Mouse (Mus musculus): ENCODE measurements around the gene Tpd52l1. TPM values are rescaled to one million over a fixed set of nuclear protein-coding genes. Genes with fewer than 3 reads are reported as not detected.

The Tpd52l1 gene
- polyA plus RNA-seq, 1 experiment from 2014 or later = 14.8 TPM

DNA sequence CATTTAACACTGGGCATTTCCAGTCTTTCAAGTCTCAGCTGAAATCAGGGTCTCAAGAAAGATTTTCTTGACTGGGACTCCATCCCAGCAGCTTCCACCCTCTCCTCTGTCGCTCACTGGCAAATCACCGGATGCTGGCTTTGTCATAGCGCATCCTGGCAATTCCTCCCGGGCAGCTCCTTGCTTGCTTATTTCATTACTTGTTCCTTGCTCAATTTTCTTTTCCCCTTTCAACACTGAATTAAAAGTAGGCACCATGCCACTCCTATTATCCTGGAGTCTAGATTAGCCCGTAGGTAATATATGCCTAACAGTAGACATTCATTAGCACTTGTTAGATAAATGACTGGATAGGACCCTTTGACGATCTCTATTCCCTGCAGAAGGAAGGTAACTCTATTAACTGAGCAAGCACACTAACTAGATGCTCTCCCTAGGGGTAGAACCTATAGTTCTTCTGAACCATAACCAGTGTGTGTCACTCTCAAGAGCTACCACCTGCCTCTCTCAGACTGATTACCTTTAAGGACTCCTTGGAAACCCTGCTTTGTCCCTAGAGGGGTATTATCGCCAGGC lies 90.8 kb downstream of the Tpd52l1 start:
- ATAC-seq (replicated peaks; ENCODE audit: extremely low read depth, insufficient read depth, low FRiP score) = no peak
- H3K27me3 ChIP-seq (ENCODE audit: control insufficient read depth, insufficient read depth, low read length) = no peaks in the 10 kb centered on the region
- no peak overlapping the region for H3K4me3 ChIP-seq (ENCODE audit: low read length)
- no peaks in the 10 kb centered on the region for H3K9me3 ChIP-seq (replicated peaks; ENCODE audit: control insufficient read depth, low read length)
- no peaks in the 10 kb centered on the region for H3K4me1 ChIP-seq (ENCODE audit: control insufficient read depth, insufficient read depth, low read length)
- H3K9ac ChIP-seq (ENCODE audit: low read length) = no peak overlapping the region
- 83% methylated on average over 7 of the region's 7 CpGs for WGBS
- no peak overlapping the region for H3K27ac ChIP-seq (ENCODE audit: low read length)
- H3K4me2 ChIP-seq (ENCODE audit: low read depth, low read length) = no peak overlapping the region
- no peaks in the 10 kb centered on the region for H3K36me3 ChIP-seq (ENCODE audit: control insufficient read depth, insufficient read depth)

DNA sequence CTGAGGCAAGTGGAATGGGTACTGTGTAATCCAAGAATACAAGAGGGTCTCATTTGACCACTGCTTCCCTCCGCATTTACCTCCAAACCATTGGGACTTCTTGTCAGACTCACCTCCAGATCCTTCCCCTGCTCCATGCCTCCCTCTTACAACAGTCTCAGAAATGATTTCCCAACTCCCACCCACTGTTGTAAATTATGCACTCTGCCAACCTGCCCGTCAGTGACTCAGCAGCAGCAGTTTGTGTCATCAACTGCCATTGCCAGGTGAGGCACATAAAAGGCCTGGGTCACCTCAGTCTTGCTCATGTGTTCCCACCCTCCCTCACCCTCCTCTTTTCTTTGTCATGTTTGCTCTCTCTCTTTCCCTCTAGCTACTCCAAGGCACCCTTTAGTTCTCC lies 91.6 kb downstream of the Tpd52l1 start:
- no peaks in the 10 kb centered on the region for H3K36me3 ChIP-seq (ENCODE audit: control insufficient read depth, insufficient read depth)
- no peak overlapping the region for H3K4me3 ChIP-seq (ENCODE audit: low read length)
- H3K27me3 ChIP-seq (ENCODE audit: control insufficient read depth, insufficient read depth, low read length) = no peaks in the 10 kb centered on the region
- 67% methylated on average over 2 of the region's 2 CpGs for WGBS
- H3K4me2 ChIP-seq (ENCODE audit: low read depth, low read length) = no peak overlapping the region
- no peaks in the 10 kb centered on the region for H3K4me1 ChIP-seq (ENCODE audit: control insufficient read depth, insufficient read depth, low read length)
- no peak for ATAC-seq (replicated peaks; ENCODE audit: extremely low read depth, insufficient read depth, low FRiP score)
- no peaks in the 10 kb centered on the region for H3K9me3 ChIP-seq (replicated peaks; ENCODE audit: control insufficient read depth, low read length)
- H3K27ac ChIP-seq (ENCODE audit: low read length) = no peak overlapping the region
- no peak overlapping the region for H3K9ac ChIP-seq (ENCODE audit: low read length)

DNA sequence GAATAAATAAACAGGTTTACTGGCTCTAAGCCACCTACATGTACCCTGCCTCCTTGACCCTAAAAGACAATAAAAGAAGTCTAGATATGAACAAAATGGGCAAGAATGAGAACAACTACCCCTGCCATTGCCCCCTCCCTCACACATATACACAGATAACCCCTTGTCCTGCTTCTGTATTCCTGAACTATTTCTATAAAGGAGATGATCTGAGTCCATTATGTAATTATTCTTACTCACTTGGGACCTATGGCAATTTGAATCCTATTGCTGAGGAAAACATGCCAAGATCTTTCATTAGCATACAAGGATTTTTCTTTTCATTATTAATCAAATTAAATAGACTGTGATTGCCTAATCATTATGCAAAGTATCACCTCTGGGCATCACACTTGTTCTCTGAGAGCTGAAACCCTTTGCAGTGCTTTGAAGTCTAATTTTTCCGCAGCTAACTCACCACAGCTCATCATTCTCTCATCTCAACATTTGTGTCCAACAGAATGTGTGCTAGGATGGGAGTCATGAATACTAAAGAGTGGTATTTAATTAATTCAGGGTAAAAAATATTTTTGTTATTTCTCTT lies 92.8 kb downstream of the Tpd52l1 start:
- H3K4me3 ChIP-seq (ENCODE audit: low read length) = no peak overlapping the region
- no peaks in the 10 kb centered on the region for H3K36me3 ChIP-seq (ENCODE audit: control insufficient read depth, insufficient read depth)
- no peak overlapping the region for H3K9ac ChIP-seq (ENCODE audit: low read length)
- ATAC-seq (replicated peaks; ENCODE audit: extremely low read depth, insufficient read depth, low FRiP score) = no peak
- WGBS = 81% methylated on average over 1 of the region's 1 CpGs
- no peaks in the 10 kb centered on the region for H3K4me1 ChIP-seq (ENCODE audit: control insufficient read depth, insufficient read depth, low read length)
- H3K27ac ChIP-seq (ENCODE audit: low read length) = no peak overlapping the region
- no peaks in the 10 kb centered on the region for H3K9me3 ChIP-seq (replicated peaks; ENCODE audit: control insufficient read depth, low read length)
- H3K4me2 ChIP-seq (ENCODE audit: low read depth, low read length) = no peak overlapping the region
- H3K27me3 ChIP-seq (ENCODE audit: control insufficient read depth, insufficient read depth, low read length) = no peaks in the 10 kb centered on the region

DNA sequence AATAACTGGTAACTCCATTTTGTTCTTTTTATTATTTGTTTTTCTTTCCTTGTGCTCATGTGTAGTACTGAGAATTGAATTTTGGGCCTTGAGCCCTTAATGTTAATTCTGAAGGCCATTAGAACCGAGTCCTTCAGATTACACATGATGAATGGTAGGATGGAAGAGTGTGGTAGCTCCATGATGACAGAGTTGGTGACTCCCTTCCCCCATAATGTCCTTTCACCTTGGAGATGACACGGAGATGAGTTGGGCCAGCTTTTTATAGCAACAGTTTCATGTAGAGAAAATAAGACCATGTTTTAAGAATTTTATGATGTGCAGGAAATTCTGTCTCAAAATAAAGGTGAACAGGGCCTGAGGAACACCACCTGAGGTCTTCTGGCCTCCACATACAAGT lies 94.7 kb downstream of the Tpd52l1 start:
- 81% methylated on average over 2 of the region's 2 CpGs for WGBS
- Histone ChIP-seq H3K4me3 (ENCODE audit: low read length) (no peak overlapping the region), H3K36me3 (ENCODE audit: control insufficient read depth, insufficient read depth) (no peaks in the 10 kb centered on the region), H3K27ac (ENCODE audit: low read length) (no peak overlapping the region), H3K27me3 (ENCODE audit: control insufficient read depth, insufficient read depth, low read length) (no peaks in the 10 kb centered on the region), H3K4me2 (ENCODE audit: low read depth, low read length) (no peak overlapping the region), H3K4me1 (ENCODE audit: control insufficient read depth, insufficient read depth, low read length) (no peaks in the 10 kb centered on the region), H3K9ac (ENCODE audit: low read length) (no peak overlapping the region), H3K9me3 (replicated peaks; ENCODE audit: control insufficient read depth, low read length) (no peaks in the 10 kb centered on the region)
- no peak for ATAC-seq (replicated peaks; ENCODE audit: extremely low read depth, insufficient read depth, low FRiP score)

DNA sequence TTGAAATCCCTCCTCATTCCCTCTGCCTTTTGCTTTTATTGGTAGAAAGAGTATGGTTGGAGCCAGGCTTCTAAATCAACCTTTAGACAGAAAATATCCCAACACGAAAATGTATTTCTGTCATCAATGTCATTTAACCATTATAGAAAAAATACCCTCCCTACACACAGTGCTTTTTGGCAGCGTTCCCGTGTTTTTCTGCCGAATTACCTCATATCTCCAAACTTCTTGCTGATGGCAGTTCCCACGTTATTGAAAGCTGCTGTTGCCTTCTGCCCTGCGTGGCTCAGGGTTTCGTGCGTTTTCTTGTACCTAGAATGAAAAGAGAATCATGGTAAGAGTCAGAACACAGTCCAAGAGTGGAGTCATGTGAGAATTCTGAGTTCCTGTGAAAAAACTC lies 99.4 kb downstream of the Tpd52l1 start:
- Histone ChIP-seq H3K4me2 (ENCODE audit: low read depth, low read length) (no peak overlapping the region), H3K27ac (ENCODE audit: low read length) (no peak overlapping the region), H3K4me1 (ENCODE audit: control insufficient read depth, insufficient read depth, low read length) (no peaks in the 10 kb centered on the region), H3K4me3 (ENCODE audit: low read length) (no peak overlapping the region), H3K27me3 (ENCODE audit: control insufficient read depth, insufficient read depth, low read length) (no peaks in the 10 kb centered on the region), H3K36me3 (ENCODE audit: control insufficient read depth, insufficient read depth) (no peaks in the 10 kb centered on the region), H3K9me3 (replicated peaks; ENCODE audit: control insufficient read depth, low read length) (no peaks in the 10 kb centered on the region), H3K9ac (ENCODE audit: low read length) (no peak overlapping the region)
- 63% methylated on average over 8 of the region's 8 CpGs for WGBS
- ATAC-seq (replicated peaks; ENCODE audit: extremely low read depth, insufficient read depth, low FRiP score) = no peak

DNA sequence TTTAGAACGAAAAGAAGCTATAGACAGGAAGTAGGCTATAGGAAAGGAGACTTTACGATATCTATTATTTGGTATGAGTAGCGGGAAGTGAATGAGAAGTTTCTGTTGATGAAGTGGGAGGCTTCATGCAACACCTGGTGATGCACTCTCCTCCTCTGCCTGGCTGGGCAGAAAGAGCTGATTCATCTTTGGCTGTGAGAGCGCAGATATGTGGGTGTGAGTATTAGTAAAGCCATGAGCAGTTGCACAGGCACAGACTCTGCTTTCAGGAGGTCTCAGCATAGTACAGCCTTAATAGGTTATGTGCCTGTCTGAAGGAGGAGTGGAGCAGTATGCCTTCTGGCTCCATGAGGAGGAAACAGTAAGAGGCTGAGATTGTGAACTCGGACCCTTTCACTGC lies 109.3 kb downstream of the Tpd52l1 start:
- no peaks in the 10 kb centered on the region for H3K9me3 ChIP-seq (replicated peaks; ENCODE audit: control insufficient read depth, low read length)
- H3K27ac ChIP-seq (ENCODE audit: low read length) = no peak overlapping the region
- no peak overlapping the region for H3K4me2 ChIP-seq (ENCODE audit: low read depth, low read length)
- WGBS = 74% methylated on average over 5 of the region's 5 CpGs
- H3K4me1 ChIP-seq (ENCODE audit: control insufficient read depth, insufficient read depth, low read length) = no peaks in the 10 kb centered on the region
- H3K36me3 ChIP-seq (ENCODE audit: control insufficient read depth, insufficient read depth) = no peaks in the 10 kb centered on the region
- ATAC-seq (replicated peaks; ENCODE audit: extremely low read depth, insufficient read depth, low FRiP score) = no peak
- H3K4me3 ChIP-seq (ENCODE audit: low read length) = no peak overlapping the region
- no peaks in the 10 kb centered on the region for H3K27me3 ChIP-seq (ENCODE audit: control insufficient read depth, insufficient read depth, low read length)
- H3K9ac ChIP-seq (ENCODE audit: low read length) = no peak overlapping the region

DNA sequence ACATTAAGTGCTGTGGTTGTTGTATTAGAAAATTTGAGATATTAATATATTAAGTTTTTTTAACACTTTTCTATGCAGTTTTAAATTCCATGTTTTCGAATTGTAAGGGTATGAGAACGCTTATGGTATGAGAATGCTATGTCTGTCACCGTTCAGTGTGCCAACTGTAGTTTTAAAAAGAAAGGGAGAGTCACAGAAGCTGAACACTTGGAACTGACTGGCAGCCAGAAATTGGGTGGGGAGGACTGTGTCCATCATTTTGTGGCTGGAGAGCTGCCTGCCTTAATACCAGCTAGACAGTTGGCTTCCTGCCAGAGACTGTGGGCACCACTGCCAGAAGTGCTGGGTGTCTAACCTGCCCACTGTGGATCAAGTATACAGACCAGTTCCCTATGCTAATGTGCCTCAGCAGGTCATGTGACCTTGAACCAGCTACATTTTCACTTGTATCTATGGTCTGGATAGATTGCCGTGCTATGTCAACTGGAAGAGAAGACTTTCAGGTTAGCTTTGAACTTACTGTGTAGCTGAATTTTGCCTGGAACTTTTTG lies 114.5 kb downstream of the Tpd52l1 start:
- Histone ChIP-seq H3K36me3 (ENCODE audit: control insufficient read depth, insufficient read depth) (peaks cover 12% of the 10 kb centered on the region), H3K9ac (ENCODE audit: low read length) (no peak overlapping the region), H3K9me3 (replicated peaks; ENCODE audit: control insufficient read depth, low read length) (no peaks in the 10 kb centered on the region), H3K27me3 (ENCODE audit: control insufficient read depth, insufficient read depth, low read length) (no peaks in the 10 kb centered on the region), H3K4me2 (ENCODE audit: low read depth, low read length) (no peak overlapping the region), H3K4me3 (ENCODE audit: low read length) (no peak overlapping the region), H3K4me1 (ENCODE audit: control insufficient read depth, insufficient read depth, low read length) (peaks cover 2% of the 10 kb centered on the region; the same call in 1 of the 2 replicates), H3K27ac (ENCODE audit: low read length) (no peak overlapping the region)
- 70% methylated on average over 4 of the region's 4 CpGs for WGBS
- no peak; the same call in 1 of the 2 replicates for ATAC-seq (replicated peaks; ENCODE audit: extremely low read depth, insufficient read depth, low FRiP score)

DNA sequence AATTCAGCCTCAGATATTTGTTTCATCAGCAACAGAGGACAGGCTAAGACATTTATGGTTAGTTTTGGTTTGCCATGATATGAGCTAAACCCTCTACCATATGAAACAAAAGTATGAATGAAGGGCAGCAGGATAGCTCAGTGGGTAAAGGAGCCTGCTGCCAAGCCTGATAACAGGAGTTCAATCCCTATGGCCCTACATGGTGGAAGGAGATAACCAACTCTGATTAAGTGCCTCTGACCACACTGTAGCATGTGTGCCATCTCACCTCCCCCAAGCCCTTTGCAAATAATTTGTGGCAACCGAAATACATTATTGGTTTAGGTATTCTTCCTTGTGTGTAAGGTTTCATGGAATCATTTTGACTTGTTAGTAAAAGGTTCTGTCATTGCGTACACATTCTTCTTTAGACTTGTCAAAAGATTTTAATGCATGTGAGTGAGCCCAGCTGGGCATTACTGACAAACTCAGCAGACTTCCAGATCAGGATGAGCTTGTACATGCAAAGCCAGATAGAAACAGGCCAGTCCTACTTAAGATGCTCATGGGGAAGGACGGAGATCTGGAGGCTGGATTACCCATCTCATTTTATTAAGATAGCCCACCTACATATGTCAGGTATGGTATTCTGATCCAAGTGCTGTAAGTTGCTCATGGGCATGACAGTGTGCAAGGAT lies 115.3 kb downstream of the Tpd52l1 start:
- 86% methylated on average over 3 of the region's 3 CpGs for WGBS

DNA sequence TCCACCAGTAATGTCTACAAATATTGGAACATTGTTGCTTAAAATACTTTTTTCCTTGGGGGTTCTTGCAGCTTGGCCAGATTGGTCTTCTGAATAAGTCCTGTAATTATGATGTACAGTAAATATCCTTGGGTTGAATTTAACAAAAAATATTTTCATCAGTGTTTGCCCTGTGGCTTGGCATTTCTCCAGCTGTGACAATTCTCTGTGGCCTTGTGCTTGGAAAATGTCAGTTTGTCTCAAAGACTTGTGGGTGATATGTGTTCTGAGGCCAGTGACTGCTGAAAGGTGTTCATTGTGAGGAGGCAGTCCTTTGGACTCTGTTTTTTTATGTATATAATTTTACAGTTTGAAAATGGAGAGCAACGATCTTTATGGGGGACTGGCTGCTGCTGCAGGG lies 116.3 kb downstream of the Tpd52l1 start:
- H3K36me3 ChIP-seq (ENCODE audit: control insufficient read depth, insufficient read depth) = peaks cover 17% of the 10 kb centered on the region
- no peak overlapping the region for H3K9ac ChIP-seq (ENCODE audit: low read length)
- H3K4me2 ChIP-seq (ENCODE audit: low read depth, low read length) = no peak overlapping the region
- WGBS = 77% methylated on average over 1 of the region's 1 CpGs
- no peak for ATAC-seq (replicated peaks; ENCODE audit: extremely low read depth, insufficient read depth, low FRiP score)
- H3K4me1 ChIP-seq (ENCODE audit: control insufficient read depth, insufficient read depth, low read length) = peaks cover 2% of the 10 kb centered on the region; the same call in 1 of the 2 replicates
- no peaks in the 10 kb centered on the region for H3K27me3 ChIP-seq (ENCODE audit: control insufficient read depth, insufficient read depth, low read length)
- H3K4me3 ChIP-seq (ENCODE audit: low read length) = no peak overlapping the region
- H3K9me3 ChIP-seq (replicated peaks; ENCODE audit: control insufficient read depth, low read length) = no peaks in the 10 kb centered on the region
- no peak overlapping the region for H3K27ac ChIP-seq (ENCODE audit: low read length)

More for the DNA sequence above, 115.3 kb downstream of the Tpd52l1 start:
- no peak overlapping the region for H3K27ac ChIP-seq (ENCODE audit: low read length)
- H3K4me1 ChIP-seq (ENCODE audit: control insufficient read depth, insufficient read depth, low read length) = peaks cover 2% of the 10 kb centered on the region; the same call in 1 of the 2 replicates
- H3K4me2 ChIP-seq (ENCODE audit: low read depth, low read length) = no peak overlapping the region
- no peaks in the 10 kb centered on the region for H3K27me3 ChIP-seq (ENCODE audit: control insufficient read depth, insufficient read depth, low read length)
- no peak overlapping the region for H3K4me3 ChIP-seq (ENCODE audit: low read length)
- ATAC-seq (replicated peaks; ENCODE audit: extremely low read depth, insufficient read depth, low FRiP score) = no peak
- no peak overlapping the region for H3K9ac ChIP-seq (ENCODE audit: low read length)
- peaks cover 17% of the 10 kb centered on the region for H3K36me3 ChIP-seq (ENCODE audit: control insufficient read depth, insufficient read depth)
- H3K9me3 ChIP-seq (replicated peaks; ENCODE audit: control insufficient read depth, low read length) = no peaks in the 10 kb centered on the region

All from heart, embryonic 16.5 days (tissue).